Mouse (Mus musculus): ENCODE data around the gene Thoc2.
A peak's percentile ranks its signal among the peaks of the same experiment; 100 is the strongest.
"Not testable (repeated sequence)": the region's sequence is repeated elsewhere in the genome, so short reads cannot be mapped to it uniquely, and the experiment has no call there.

Gene Thoc2

GRCm38 (mm10) chrX:41920574-41920973 is at the start of gene Thoc2:
Thoc2 (minus strand) TSS chrX:41920674.
- no peak for DNase-seq

GRCm38 (mm10) chrX:41970096-41970495 is 49.6 kb upstream of the Thoc2 start:
- DNase-seq: no peak

- peak; percentile 12 for DNase-seq
These were observed 48.9 kb upstream of the Thoc2 start for GRCm38 (mm10) chrX:41969341-41969740.

DNA sequence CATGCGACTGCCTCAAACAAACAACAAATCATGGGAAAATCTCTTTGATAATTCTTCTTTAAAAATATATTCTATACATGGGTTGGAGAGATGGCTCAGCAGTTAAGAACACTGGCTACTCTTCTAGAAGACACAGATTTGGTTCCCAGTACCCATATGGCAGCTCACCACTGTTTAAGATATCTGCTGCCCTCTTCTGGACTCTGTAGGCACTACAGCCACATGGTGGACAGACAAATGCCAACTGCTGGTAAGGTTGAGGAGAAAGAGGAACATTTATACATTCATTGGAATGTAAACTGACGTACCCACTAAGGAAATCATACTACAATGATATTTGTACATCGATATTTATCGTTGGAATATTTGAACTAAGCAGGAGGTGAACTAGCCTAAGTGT is 36.7 kb upstream of the Thoc2 start:
- DNase-seq: peak; percentile 8

DNA sequence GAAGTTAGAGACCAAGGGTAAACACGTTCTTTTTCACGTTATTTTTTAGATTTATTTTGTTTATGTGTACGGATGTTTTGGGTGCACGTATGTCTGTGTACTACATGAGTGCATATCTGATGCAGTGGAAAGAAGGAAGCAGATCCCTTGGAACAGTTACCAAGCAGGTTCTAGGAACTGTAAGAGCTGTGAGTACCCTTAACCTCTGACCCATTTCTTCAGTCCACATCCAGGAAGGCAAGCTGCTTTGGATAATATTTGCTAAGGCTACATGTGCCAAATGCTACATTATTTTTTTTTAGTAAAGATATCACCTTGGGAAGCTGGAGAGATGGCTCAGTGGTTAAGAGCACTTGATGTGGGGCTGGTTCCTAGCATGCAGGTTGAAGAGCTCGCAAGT is 21.4 kb upstream of the Thoc2 start:
- DNase-seq: no peak

- not testable (repeated sequence) for DNase-seq
These were observed 11.3 kb upstream of the Thoc2 start for GRCm38 (mm10) chrX:41931821-41932220.

- DNase-seq: no peak
These were observed 4.2 kb upstream of the Thoc2 start for GRCm38 (mm10) chrX:41924708-41925107.

DNA sequence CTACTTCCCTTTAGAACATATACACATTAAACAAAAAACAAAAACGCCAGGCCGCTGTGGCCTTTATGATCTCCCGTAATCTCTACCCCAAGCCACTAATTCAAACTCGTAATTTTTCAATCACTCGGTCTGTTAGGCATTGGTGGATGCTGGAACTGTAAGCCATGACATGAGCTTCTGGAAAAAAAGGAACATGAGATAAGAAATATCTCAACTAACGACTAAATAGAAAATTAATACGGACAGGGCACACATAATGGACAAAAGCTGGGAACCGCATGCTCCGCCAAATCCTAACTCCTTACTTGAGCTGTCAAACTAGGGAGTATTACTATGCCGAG is 8.4 kb downstream of the Thoc2 start:
- no peak for DNase-seq

DNA sequence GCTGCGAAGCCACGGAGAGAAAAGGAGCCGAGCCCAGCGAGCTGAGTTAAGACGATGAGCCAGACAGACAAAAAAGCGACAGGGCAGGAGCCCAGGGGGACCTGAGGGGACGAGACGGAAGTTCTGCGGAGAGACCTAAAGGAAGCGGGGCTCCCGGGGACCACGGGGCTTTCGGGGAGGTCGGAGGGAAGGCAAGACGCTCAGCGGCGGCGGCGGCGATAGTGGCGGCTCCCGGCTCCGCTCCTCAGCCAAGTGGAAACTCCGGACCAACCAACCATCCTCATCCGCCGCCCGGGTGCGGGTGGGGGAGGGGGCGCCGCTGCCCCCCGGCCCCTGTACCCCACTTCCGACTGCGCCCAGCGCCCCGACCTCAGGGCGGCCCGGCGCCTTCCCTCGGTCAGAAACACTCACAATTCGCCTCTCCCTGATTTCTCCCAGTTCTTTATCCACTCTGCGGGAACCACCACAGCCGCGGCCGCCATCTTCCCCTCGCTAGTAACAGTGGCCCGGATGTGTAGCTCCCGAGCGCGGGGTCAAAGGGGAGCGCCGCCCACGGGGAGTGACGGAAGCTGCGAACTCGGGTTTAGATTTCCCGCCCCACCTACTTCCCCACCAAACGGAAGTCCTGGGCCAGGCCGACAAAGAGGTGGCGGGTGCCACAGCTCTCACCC is 8.9 kb downstream of the Thoc2 start:
- DNase-seq: peak; percentile 94

DNA sequence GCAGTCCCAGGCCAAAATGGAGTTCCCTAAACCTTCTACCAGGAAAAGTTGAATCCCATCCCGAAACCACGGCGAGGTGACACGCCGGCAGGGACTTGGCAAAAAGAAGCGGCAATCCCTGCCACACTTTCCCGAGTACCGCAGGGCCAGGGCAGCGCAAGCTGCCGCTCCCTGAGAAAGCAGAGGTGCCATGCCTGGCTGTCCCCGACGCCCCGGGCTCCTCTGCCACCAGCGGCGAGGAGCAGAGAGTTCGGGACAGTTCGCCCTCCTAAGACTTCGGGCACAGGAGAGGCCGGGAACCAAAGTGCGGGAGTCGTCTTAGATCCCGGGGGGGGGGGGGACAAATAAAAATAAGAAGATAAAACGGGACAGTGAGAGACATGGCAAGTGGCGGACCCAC is 9.5 kb downstream of the Thoc2 start:
- peak; percentile 22 for DNase-seq

DNA sequence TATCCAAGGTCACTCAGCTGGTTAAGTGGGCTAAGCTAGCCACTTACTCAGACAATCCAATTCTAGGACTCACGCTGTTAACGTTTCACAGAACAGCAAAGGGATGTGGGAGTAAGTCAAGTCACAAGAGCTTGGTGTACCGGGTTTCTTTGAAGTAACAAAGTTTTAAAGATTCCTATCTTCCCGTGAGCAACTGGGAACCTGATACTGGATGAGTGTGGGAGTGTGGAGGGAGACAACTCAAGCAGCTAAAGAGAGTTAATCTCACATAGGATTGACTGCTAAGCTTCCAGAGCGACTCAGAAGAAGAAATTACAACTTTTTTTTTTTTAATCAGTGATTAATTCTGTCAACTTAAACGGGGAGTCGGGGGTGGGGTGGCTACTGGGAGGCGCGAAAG is 10.0 kb downstream of the Thoc2 start:
- no peak for DNase-seq

GRCm38 (mm10) chrX:41884759-41885505 is 35.5 kb downstream of the Thoc2 start:
- DNase-seq: no peak

DNA sequence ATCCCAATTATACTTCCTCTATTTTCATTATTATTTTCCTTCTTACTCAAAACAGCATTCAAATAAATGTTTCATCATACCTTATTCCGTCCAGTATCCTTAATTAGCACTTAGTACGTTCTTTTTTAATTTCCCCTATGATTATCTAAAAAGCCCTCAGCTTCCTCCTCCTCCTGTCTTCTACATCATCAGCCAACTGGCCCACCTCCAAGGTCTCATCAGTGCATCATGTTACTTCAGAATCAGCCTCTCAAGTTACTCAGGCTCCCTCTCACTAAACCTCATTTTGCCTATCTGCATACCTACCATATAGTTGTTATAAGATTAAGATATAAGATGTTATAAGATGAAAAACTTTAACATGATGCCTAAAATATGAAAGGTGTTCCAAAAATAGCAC is 43.9 kb downstream of the Thoc2 start:
- DNase-seq: no peak

GRCm38 (mm10) chrX:41837823-41838222 is 82.7 kb downstream of the Thoc2 start:
- no peak for DNase-seq

- no peak for DNase-seq
These were observed 114.9 kb downstream of the Thoc2 start for GRCm38 (mm10) chrX:41805592-41805991.

- no peak for DNase-seq
These were observed 127.2 kb downstream of the Thoc2 start for GRCm38 (mm10) chrX:41793303-41793702.
